Comparison of ENCODE assay signal across 8 mouse cellular contexts in genomic region chr17:21753342-21754208, GRCm38 (mm10). TPM values are rescaled to one million over a fixed set of nuclear protein-coding genes. Genes with fewer than 3 reads are reported as not detected.
DNase-seq lines count a peak whose midpoint lies in the region; ATAC-seq and TF ChIP-seq lines count a peak whose summit lies in the region.

No protein-coding gene starts in this region.

- TF ChIP-seq POLR2A in olfactory bulb, adult 2 months (IDR thresholded peaks at IDR 0.05; ENCODE audit: insufficient read depth, low read depth, low read length) = no peak

- no peak for TF ChIP-seq CTCF in olfactory bulb, adult 2 months (IDR thresholded peaks at IDR 0.05; ENCODE audit: insufficient read depth, low read depth, low read length)

- WGBS in heart, embryonic 10.5 days = 13% methylated on average over 20 of the region's 20 CpGs
- WGBS in embryonic facial prominence, embryonic 10.5 days = 14% methylated on average over 20 of the region's 20 CpGs
- 12% methylated on average over 20 of the region's 20 CpGs for WGBS in hindbrain, embryonic 14.5 days
- 14% methylated on average over 20 of the region's 20 CpGs for WGBS in liver, embryonic 12.5 days (ENCODE audit: insufficient replicate concordance)
- WGBS in olfactory bulb, adult 2 months = 7% methylated on average over 20 of the region's 20 CpGs

- peak overlapping the region; percentile 57 for H3K4me2 ChIP-seq in hindbrain, embryonic 14.5 days (replicated peaks)
- peak overlapping the region; percentile 60 for H3K4me2 ChIP-seq in liver, embryonic 12.5 days

- H3K27me3 ChIP-seq in heart, embryonic 10.5 days (ENCODE audit: insufficient read depth, poor library complexity, severe bottlenecking) = no peaks in the 10 kb centered on the region
- peaks cover 12% of the 10 kb centered on the region for H3K27me3 ChIP-seq in embryonic facial prominence, embryonic 10.5 days (replicated peaks; ENCODE audit: low read depth, poor library complexity, severe bottlenecking)
- no peaks in the 10 kb centered on the region for H3K27me3 ChIP-seq in hindbrain, embryonic 14.5 days (ENCODE audit: control insufficient read depth, insufficient read depth, low read length)
- peaks cover 34% of the 10 kb centered on the region for H3K27me3 ChIP-seq in liver, embryonic 12.5 days (replicated peaks)

- H3K4me1 ChIP-seq in heart, embryonic 10.5 days = 0 out of 2 replicates have a peak, but pooled peaks cover 5% of the 10 kb centered on the region
- peaks cover 8% of the 10 kb centered on the region for H3K4me1 ChIP-seq in embryonic facial prominence, embryonic 10.5 days
- no peaks in the 10 kb centered on the region for H3K4me1 ChIP-seq in hindbrain, embryonic 14.5 days (replicated peaks; ENCODE audit: control insufficient read depth, insufficient read depth, low read length)
- H3K4me1 ChIP-seq in liver, embryonic 12.5 days = peaks cover 6% of the 10 kb centered on the region; the same call in 1 of the 2 replicates
- H3K4me1 ChIP-seq in olfactory bulb, adult 2 months (ENCODE audit: control insufficient read depth, insufficient read depth, low read length) = peaks cover 6% of the 10 kb centered on the region

- peak overlapping the region; percentile 13; the same call in 1 of the 2 replicates for H3K9ac ChIP-seq in hindbrain, embryonic 14.5 days
- H3K9ac ChIP-seq in liver, embryonic 12.5 days = peak overlapping the region; percentile 51; the same call in 1 of the 2 replicates

- no peak for DNase-seq in heart, embryonic 10.5 days (ENCODE audit: low spot score)
- no peak for DNase-seq in heart, adult 9 months (ENCODE audit: low spot score in 2 of 2)
- peak; percentile 52 for DNase-seq in embryonic facial prominence, embryonic 10.5 days (ENCODE audit: low spot score)
- DNase-seq in hindbrain, embryonic 14.5 days (ENCODE audit: low spot score) = no peak
- DNase-seq in layer of hippocampus, adult 8-10 months (ENCODE audit: low spot score in 2 of 2) = no peak
- no peak for DNase-seq in spleen, postnatal 36 days (ENCODE audit: low spot score in 2 of 2)

- no peaks in the 10 kb centered on the region for H3K9me3 ChIP-seq in heart, embryonic 10.5 days
- no peaks in the 10 kb centered on the region for H3K9me3 ChIP-seq in embryonic facial prominence, embryonic 10.5 days
- H3K9me3 ChIP-seq in hindbrain, embryonic 14.5 days (ENCODE audit: control insufficient read depth, low read length) = no peaks in the 10 kb centered on the region
- H3K9me3 ChIP-seq in liver, embryonic 12.5 days (replicated peaks) = no peaks in the 10 kb centered on the region

- peak; percentile 37; the same call in 1 of the 2 replicates for ATAC-seq in hindbrain, embryonic 14.5 days (ENCODE audit: low FRiP score)
- no peak for ATAC-seq in liver, embryonic 12.5 days

- peak overlapping the region; percentile 62 for H3K4me3 ChIP-seq in heart, embryonic 10.5 days
- H3K4me3 ChIP-seq in embryonic facial prominence, embryonic 10.5 days = peak overlapping the region; percentile 57
- peak overlapping the region; percentile 19 for H3K4me3 ChIP-seq in hindbrain, embryonic 14.5 days (replicated peaks; ENCODE audit: low read length)
- H3K4me3 ChIP-seq in liver, embryonic 12.5 days = peak overlapping the region; percentile 35
- peak overlapping the region; percentile 47 for H3K4me3 ChIP-seq in olfactory bulb, adult 2 months (ENCODE audit: insufficient read depth, low read depth, low read length)

- no peaks in the 10 kb centered on the region for H3K36me3 ChIP-seq in heart, embryonic 10.5 days
- H3K36me3 ChIP-seq in embryonic facial prominence, embryonic 10.5 days (replicated peaks) = no peaks in the 10 kb centered on the region
- no peaks in the 10 kb centered on the region for H3K36me3 ChIP-seq in hindbrain, embryonic 14.5 days (replicated peaks; ENCODE audit: control insufficient read depth, insufficient read depth)
- H3K36me3 ChIP-seq in liver, embryonic 12.5 days = no peaks in the 10 kb centered on the region

- H3K27ac ChIP-seq in heart, embryonic 10.5 days = peak overlapping the region; percentile 56
- H3K27ac ChIP-seq in embryonic facial prominence, embryonic 10.5 days (replicated peaks) = no peak overlapping the region; the same call in 1 of the 2 replicates
- no peak overlapping the region for H3K27ac ChIP-seq in hindbrain, embryonic 14.5 days
- H3K27ac ChIP-seq in liver, embryonic 12.5 days = no peak overlapping the region
- H3K27ac ChIP-seq in olfactory bulb, adult 2 months (ENCODE audit: insufficient read depth, low read depth, low read length) = no peak overlapping the region

RNA-seq across cellular contexts. Expression of gene Zfp229, which starts 23.0 kb away (rescaled TPM):
- 5.8 and 6.6 TPM in 2 replicates for polyA plus RNA-seq in heart, embryonic 10.5 days (2016; fragmentation: Nextera tagmentation; extraction: Ambion mirVana)
- 6.1 and 7.7 TPM in 2 replicates for polyA plus RNA-seq in embryonic facial prominence, embryonic 10.5 days (2016; fragmentation: Nextera tagmentation; extraction: Ambion mirVana)
- 7.9 and 11.6 TPM in 2 replicates for polyA plus RNA-seq in hindbrain, embryonic 14.5 days (2014; fragmentation: Nextera tagmentation; extraction: Ambion mirVana)
- polyA plus RNA-seq in liver, embryonic 12.5 days (2016; fragmentation: Nextera tagmentation; extraction: Ambion mirVana) = 3.6 TPM in 2 replicates
- polyA plus RNA-seq in olfactory bulb, adult 2 months (2012; ENCODE audit: insufficient read depth, insufficient read length, low replicate concordance, missing spikeins) = not detected in 2 replicates
- total RNA-seq in layer of hippocampus, adult 8-10 months (2022) = 1 to 10 TPM; 4.8 to 6.6 (median 5.2) TPM

RNA-seq across cellular contexts. Expression of gene Zfp760, which starts 46.0 kb away (rescaled TPM):
- polyA plus RNA-seq in heart, embryonic 10.5 days (2016; fragmentation: Nextera tagmentation; extraction: Ambion mirVana) = 7.8 and 11.0 TPM in 2 replicates
- polyA plus RNA-seq in embryonic facial prominence, embryonic 10.5 days (2016; fragmentation: Nextera tagmentation; extraction: Ambion mirVana) = 19.7 and 20.2 TPM in 2 replicates
- 13.4 and 13.8 TPM in 2 replicates for polyA plus RNA-seq in hindbrain, embryonic 14.5 days (2014; fragmentation: Nextera tagmentation; extraction: Ambion mirVana)
- polyA plus RNA-seq in liver, embryonic 12.5 days (2016; fragmentation: Nextera tagmentation; extraction: Ambion mirVana) = 6.1 and 6.4 TPM in 2 replicates
- polyA plus RNA-seq in olfactory bulb, adult 2 months (2012; ENCODE audit: insufficient read depth, insufficient read length, low replicate concordance, missing spikeins) = not detected in 2 replicates
- 10 to 100 TPM in 1 of 4 experiments, 1 to 10 TPM in 3; 5.7 to 10.0 (median 7.6) TPM for total RNA-seq in layer of hippocampus, adult 8-10 months (2022)
